Mouse (Mus musculus): Measurements from ENCODE around the gene Fbxl20.

- TF ChIP-seq CTCF (IDR thresholded peaks at IDR 0.05) = no peak
- no peak for TF ChIP-seq EP300 (IDR thresholded peaks at IDR 0.05)
Measured at GRCm38 (mm10) chr11:98137836-98138235, 12.4 kb downstream of the Fbxl20 start.

All from lung, postnatal 0 days (tissue).